Comparison of ENCODE assay signal across 40 mouse cellular contexts in the genomic region with DNA sequence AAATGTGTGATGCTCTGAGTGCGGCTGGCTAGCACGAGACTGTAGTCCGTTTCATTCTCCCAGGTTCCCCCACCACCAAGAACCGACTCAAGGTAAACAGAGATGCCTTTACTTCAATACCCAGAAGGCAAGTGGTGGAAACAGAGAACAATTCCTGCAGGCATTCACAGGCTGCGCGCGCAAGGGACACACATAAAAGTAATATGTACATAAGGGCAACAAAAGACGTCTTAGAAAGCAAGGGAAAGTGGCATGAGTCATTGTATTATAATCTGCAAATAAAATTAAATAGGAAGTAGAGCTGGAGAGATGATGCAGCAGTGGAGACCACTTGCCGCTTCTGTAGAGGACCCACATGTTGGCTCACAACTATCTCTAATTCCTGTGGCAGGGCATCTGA. TPM values are rescaled to one million over a fixed set of nuclear protein-coding genes. Genes with fewer than 3 reads are reported as not detected.
"Had no signal": no experiment of that assay in that cellular context is flagged by ENCODE, and none has a peak within 500 bp of the region (broad histone marks: within the 10 kb centered on the region; RNA-seq: fewer than 3 reads in every experiment).

No protein-coding gene starts in this region.

- H3K9ac ChIP-seq: heart, embryonic 13.5 days; heart, embryonic 15.5 days; hindbrain, embryonic 12.5 days; hindbrain, embryonic 13.5 days; hindbrain, embryonic 14.5 days; hindbrain, embryonic 15.5 days; intestine, embryonic 15.5 days; kidney, embryonic 15.5 days had no signal

- H3K36me3 ChIP-seq: intestine, embryonic 15.5 days had no signal

- H3K4me1 ChIP-seq: heart, embryonic 10.5 days; heart, embryonic 13.5 days; heart, embryonic 15.5 days; hindbrain, embryonic 10.5 days; hindbrain, embryonic 12.5 days; hindbrain, embryonic 13.5 days; hindbrain, embryonic 15.5 days; intestine, embryonic 15.5 days; kidney, embryonic 15.5 days had no signal

- H3K9me3 ChIP-seq: heart, embryonic 10.5 days; heart, embryonic 13.5 days; heart, embryonic 15.5 days; hindbrain, embryonic 10.5 days; hindbrain, embryonic 12.5 days; hindbrain, embryonic 13.5 days; hindbrain, embryonic 15.5 days; intestine, embryonic 15.5 days; kidney, embryonic 15.5 days had no signal

- H3K4me3 ChIP-seq: heart, embryonic 10.5 days; heart, embryonic 13.5 days; heart, embryonic 15.5 days; hindbrain, embryonic 10.5 days; hindbrain, embryonic 12.5 days; hindbrain, embryonic 13.5 days; hindbrain, embryonic 15.5 days; intestine, embryonic 15.5 days; kidney, embryonic 15.5 days; layer of hippocampus, adult 2 months; left cerebral cortex, adult 2 months had no signal

- H3K4me2 ChIP-seq: heart, embryonic 11.5 days; heart, embryonic 13.5 days; heart, embryonic 15.5 days; hindbrain, embryonic 12.5 days; hindbrain, embryonic 13.5 days; hindbrain, embryonic 14.5 days; hindbrain, embryonic 15.5 days; intestine, embryonic 15.5 days; kidney, embryonic 15.5 days had no signal

- H3K27me3 ChIP-seq: heart, embryonic 13.5 days; heart, embryonic 15.5 days; hindbrain, embryonic 12.5 days; hindbrain, embryonic 13.5 days; hindbrain, embryonic 15.5 days; intestine, embryonic 15.5 days; kidney, embryonic 15.5 days had no signal

- H3K27ac ChIP-seq: heart, embryonic 10.5 days; heart, embryonic 13.5 days; heart, embryonic 15.5 days; hindbrain, embryonic 10.5 days; hindbrain, embryonic 12.5 days; hindbrain, embryonic 13.5 days; hindbrain, embryonic 14.5 days; hindbrain, embryonic 15.5 days; hindbrain, postnatal 0 days; intestine, embryonic 15.5 days; kidney, embryonic 15.5 days; kidney, postnatal 0 days; layer of hippocampus, adult 2 months; left cerebral cortex, adult 2 months had no signal

- ATAC-seq: hindbrain, embryonic 16.5 days; hindbrain, postnatal 0 days; intestine, embryonic 15.5 days; intestine, embryonic 16.5 days; intestine, postnatal 0 days had no signal

- DNase-seq: heart, postnatal 14 days; heart, postnatal 36 days; heart, postnatal 4 days; kidney, adult 11 months; kidney, adult 18-20 months; kidney, postnatal 10 days; kidney, postnatal 14 days; kidney, postnatal 25 days; kidney, postnatal 4 days; layer of hippocampus, adult 9-11 months; layer of hippocampus, postnatal 36 days had no signal

RNA-seq across cellular contexts. Expression of gene Gm28729, which starts 47.7 kb away (rescaled TPM):
- total RNA-seq: heart, postnatal 10 days; heart, postnatal 14 days; heart, postnatal 25 days; heart, postnatal 36 days; heart, postnatal 4 days; hematopoietic stem cell, adult 5-6 weeks; left cerebral cortex, adult 2 months had no signal
- polyA plus RNA-seq: heart, embryonic 10.5 days; heart, embryonic 11.5 days; heart, embryonic 13.5 days; heart, embryonic 14.5 days; heart, embryonic 15.5 days; heart, embryonic 16.5 days; heart, postnatal 0 days; inflammation-experienced regulatory T-cells, adult 6 months; intestine, embryonic 14.5 days; intestine, embryonic 15.5 days; intestine, embryonic 16.5 days; intestine, postnatal 0 days; kidney, adult 2 months; kidney, embryonic 14.5 days; kidney, embryonic 15.5 days; kidney, embryonic 16.5 days had no signal
